Comparison of ENCODE assay signal across 10 mouse cellular contexts in the genomic region with DNA sequence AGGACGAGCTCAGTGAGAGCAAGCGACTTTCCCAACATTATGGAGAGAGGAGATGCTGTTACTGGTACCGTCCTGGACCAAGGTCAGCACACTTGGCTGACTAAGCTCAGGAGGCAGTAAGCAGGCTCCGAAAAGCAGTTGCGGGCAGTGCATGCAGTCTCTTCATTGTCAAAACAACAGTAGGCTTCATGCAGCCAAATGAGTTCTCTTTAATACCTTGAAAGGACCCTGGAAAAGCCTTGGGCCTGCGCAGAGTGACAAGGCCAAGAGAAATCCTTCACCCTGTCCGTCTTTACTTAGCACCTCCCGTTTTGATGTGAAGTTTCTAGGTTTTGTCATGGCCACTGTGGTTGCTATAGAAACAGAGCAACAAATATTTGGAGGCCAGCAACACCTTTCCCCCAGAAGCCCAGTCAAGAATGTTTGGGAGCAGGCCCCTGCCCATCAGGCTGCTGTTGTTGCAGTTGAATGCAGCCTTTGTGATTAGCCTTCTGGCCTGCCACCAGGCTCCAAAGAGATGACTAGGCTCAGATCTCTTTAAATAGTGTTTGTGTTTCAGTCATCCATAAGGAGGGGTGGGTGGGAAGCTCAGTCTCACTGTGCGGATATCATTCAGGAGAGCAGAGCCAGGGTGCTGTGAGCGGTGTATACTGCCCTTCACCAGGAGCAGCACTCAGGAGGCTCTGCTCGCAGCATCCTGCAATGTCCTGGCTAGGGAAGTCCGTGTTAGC.
DNase-seq lines count a peak whose midpoint lies in the region; ATAC-seq and TF ChIP-seq lines count a peak whose summit lies in the region.
"Had no signal": no experiment of that assay in that cellular context is flagged by ENCODE, and none has a peak within 500 bp of the region (broad histone marks: within the 10 kb centered on the region; RNA-seq: fewer than 3 reads in every experiment).

No protein-coding gene starts in this region.

- H3K4me2 ChIP-seq in intestine, embryonic 14.5 days (ENCODE audit: low read length), result no peak overlapping the region
- no peak overlapping the region for H3K4me2 ChIP-seq in intestine, embryonic 16.5 days (ENCODE audit: low read depth, low read length)
- no peak overlapping the region for H3K4me2 ChIP-seq in forebrain, postnatal 0 days (ENCODE audit: low read depth)
- H3K4me2 ChIP-seq in midbrain, embryonic 14.5 days (ENCODE audit: low read length), result no peak overlapping the region

- H3K4me3 ChIP-seq in intestine, embryonic 14.5 days (ENCODE audit: low read depth, low read length), result no peak overlapping the region
- H3K4me3 ChIP-seq in intestine, embryonic 16.5 days (ENCODE audit: low read length), result no peak overlapping the region
- no peak overlapping the region for H3K4me3 ChIP-seq in forebrain, postnatal 0 days (ENCODE audit: low read depth, low read length)
- no peak overlapping the region for H3K4me3 ChIP-seq in midbrain, embryonic 14.5 days (replicated peaks; ENCODE audit: low read depth, low read length)

- no peaks in the 10 kb centered on the region for H3K4me1 ChIP-seq in intestine, embryonic 14.5 days (replicated peaks; ENCODE audit: control insufficient read depth, insufficient read depth, low read length)
- H3K4me1 ChIP-seq in intestine, embryonic 16.5 days (ENCODE audit: control insufficient read depth, insufficient read depth, low read length), result peaks cover 9% of the 10 kb centered on the region; the same call in 1 of the 2 replicates
- no peaks in the 10 kb centered on the region for H3K4me1 ChIP-seq in forebrain, postnatal 0 days (ENCODE audit: insufficient read depth)
- H3K4me1 ChIP-seq in midbrain, embryonic 14.5 days (ENCODE audit: control insufficient read depth, insufficient read depth, low read length), result peaks cover 15% of the 10 kb centered on the region

- TF ChIP-seq POLR2A in brain, embryonic 14.5 days (IDR thresholded peaks at IDR 0.05; ENCODE audit: borderline replicate concordance, extremely low read depth, insufficient read depth, insufficient read length, poor library complexity, severe bottlenecking), result no peak

- no peaks in the 10 kb centered on the region for H3K27me3 ChIP-seq in intestine, embryonic 14.5 days (replicated peaks; ENCODE audit: control insufficient read depth, insufficient read depth, low read length)
- H3K27me3 ChIP-seq in intestine, embryonic 16.5 days (replicated peaks; ENCODE audit: control insufficient read depth, insufficient read depth, low read length), result no peaks in the 10 kb centered on the region
- no peaks in the 10 kb centered on the region for H3K27me3 ChIP-seq in forebrain, postnatal 0 days (ENCODE audit: insufficient read depth, low read length)
- H3K27me3 ChIP-seq in midbrain, embryonic 14.5 days (ENCODE audit: control insufficient read depth, insufficient read depth, low read length), result no peaks in the 10 kb centered on the region

- no peaks in the 10 kb centered on the region for H3K9me3 ChIP-seq in intestine, embryonic 14.5 days (ENCODE audit: control insufficient read depth, low read length)
- no peaks in the 10 kb centered on the region for H3K9me3 ChIP-seq in intestine, embryonic 16.5 days (ENCODE audit: control insufficient read depth, low read length)
- H3K9me3 ChIP-seq in forebrain, postnatal 0 days (ENCODE audit: low read length), result no peaks in the 10 kb centered on the region
- H3K9me3 ChIP-seq in midbrain, embryonic 14.5 days (ENCODE audit: control insufficient read depth, low read length), result no peaks in the 10 kb centered on the region

- no peak overlapping the region for H3K9ac ChIP-seq in intestine, embryonic 14.5 days (ENCODE audit: low read length)
- no peak overlapping the region for H3K9ac ChIP-seq in intestine, embryonic 16.5 days (ENCODE audit: low read depth, low read length)
- H3K9ac ChIP-seq in forebrain, postnatal 0 days, result no peak overlapping the region
- H3K9ac ChIP-seq in midbrain, embryonic 14.5 days (replicated peaks; ENCODE audit: low read length), result no peak overlapping the region

- peak; percentile 53 for DNase-seq in intestine, embryonic 14.5 days (ENCODE audit: low spot score)
- peak; percentile 95 for DNase-seq in brain, embryonic 14.5 days (ENCODE audit: low read depth)
- peak; percentile 40 for DNase-seq in forebrain, postnatal 0 days
- peak; percentile 58 for DNase-seq in midbrain, embryonic 14.5 days
- no peak for DNase-seq in ovary, postnatal 14 days (ENCODE audit: low spot score)
- no peak for DNase-seq in gastrocnemius, postnatal 25 days
- no peak for DNase-seq in kidney, postnatal 14 days
- DNase-seq: cerebellum, adult 9-10 months; thymus, postnatal 4 days had no signal

- no peak for TF ChIP-seq CTCF in brain, embryonic 14.5 days (IDR thresholded peaks at IDR 0.05; ENCODE audit: borderline replicate concordance, extremely low read depth, insufficient read depth, insufficient read length)
- TF ChIP-seq CTCF in forebrain, postnatal 0 days (IDR thresholded peaks at IDR 0.05; ENCODE audit: low read depth), result no peak

- no peaks in the 10 kb centered on the region for H3K36me3 ChIP-seq in intestine, embryonic 14.5 days (ENCODE audit: control insufficient read depth, insufficient read depth, low read length)
- no peaks in the 10 kb centered on the region for H3K36me3 ChIP-seq in intestine, embryonic 16.5 days (ENCODE audit: control insufficient read depth, insufficient read depth, low read length)
- no peaks in the 10 kb centered on the region for H3K36me3 ChIP-seq in forebrain, postnatal 0 days (ENCODE audit: insufficient read depth)
- H3K36me3 ChIP-seq in midbrain, embryonic 14.5 days (ENCODE audit: control insufficient read depth, insufficient read depth, low read length), result no peaks in the 10 kb centered on the region

- H3K27ac ChIP-seq in intestine, embryonic 14.5 days (ENCODE audit: low read depth), result no peak overlapping the region
- no peak overlapping the region for H3K27ac ChIP-seq in intestine, embryonic 16.5 days (ENCODE audit: low read length)
- H3K27ac ChIP-seq in forebrain, postnatal 0 days (ENCODE audit: low read depth, low read length), result no peak overlapping the region
- H3K27ac ChIP-seq in midbrain, embryonic 14.5 days (replicated peaks; ENCODE audit: low read depth, low read length), result no peak overlapping the region; the same call in 1 of the 2 replicates

- no peak for ATAC-seq in intestine, embryonic 14.5 days (replicated peaks; ENCODE audit: low FRiP score, low TSS enrichment, low read depth)
- no peak for ATAC-seq in intestine, embryonic 16.5 days
- ATAC-seq in forebrain, postnatal 0 days, result peak; percentile 77
- ATAC-seq in midbrain, embryonic 14.5 days (ENCODE audit: low FRiP score, low TSS enrichment), result peak; percentile 65

- 71% methylated on average over 12 of the region's 12 CpGs for WGBS in intestine, embryonic 14.5 days
- WGBS in intestine, embryonic 16.5 days, result 77% methylated on average over 12 of the region's 12 CpGs
- 16% methylated on average over 12 of the region's 12 CpGs for WGBS in forebrain, postnatal 0 days
- 25% methylated on average over 12 of the region's 12 CpGs for WGBS in midbrain, embryonic 14.5 days

Comparison
In these comparisons a context has a peak if more than half of its experiments do, and no peak if none do; other contexts are left out.
1. ATAC-seq: peak in forebrain, postnatal 0 days (single experiment) and midbrain, embryonic 14.5 days (single experiment); none in intestine, embryonic 14.5 days (single experiment) and intestine, embryonic 16.5 days (single experiment).
2. DNase-seq: peak in intestine, embryonic 14.5 days (single experiment), brain, embryonic 14.5 days (single experiment), forebrain, postnatal 0 days (single experiment) and midbrain, embryonic 14.5 days (single experiment); none in ovary, postnatal 14 days (single experiment), gastrocnemius, postnatal 25 days (single experiment) and kidney, postnatal 14 days (single experiment).